Mouse (Mus musculus) heart, embryonic 10.5 days (tissue): ENCODE data around the gene Plekhg6. TPM values are rescaled to one million over a fixed set of nuclear protein-coding genes. Genes with fewer than 3 reads are reported as not detected.

Experiments
- DNase-seq: peaks from one replicate; pipeline ENCODE4 v3.0.0-alpha.2; 2017; ENCODE audit warnings: low spot score
- H3K27ac ChIP-seq: fragments of 300-500 bp; sonication (generic); 2 replicates; pipeline ENCODE4 v1.5.1; 2016; ENCODE audit warnings: mild to moderate bottlenecking
- H3K27me3 ChIP-seq: fragments of 300-500 bp; sonication (generic); 2 replicates; pipeline ENCODE4 v1.6.1; 2016; ENCODE audit warnings: mild to moderate bottlenecking; ENCODE audit not compliant: poor library complexity, insufficient read depth, severe bottlenecking
- H3K36me3 ChIP-seq: fragments of 300-500 bp; sonication (generic); 2 replicates; pipeline ENCODE4 v1.6.1; 2016; ENCODE audit warnings: mild to moderate bottlenecking, moderate library complexity
- H3K4me1 ChIP-seq: fragments of 300-500 bp; sonication (generic); 2 replicates; pipeline ENCODE4 v1.6.1; 2016; ENCODE audit warnings: mild to moderate bottlenecking
- H3K4me3 ChIP-seq: fragments of 300-500 bp; sonication (generic); 2 replicates; pipeline ENCODE4 v1.5.1; 2016; ENCODE audit warnings: mild to moderate bottlenecking, moderate library complexity
- H3K9me3 ChIP-seq: fragments of 300-500 bp; sonication (generic); 2 replicates; pipeline ENCODE4 v1.6.1; 2016; ENCODE audit warnings: mild to moderate bottlenecking, moderate library complexity
- WGBS: fragments of 180-500 bp; shearing (Covaris S2); methylation state at CpG from one replicate; pipeline ENCODE4 v1.1.7; 2016; 5-methylcytosine and 5-hydroxymethylcytosine counted together
- polyA plus RNA-seq: library from polyadenylated mRNA; unstranded; fragments of >200 nt; fragmentation: Nextera tagmentation; extraction: Ambion mirVana; gene quantifications from 2 replicates; pipeline ENCODE4 v1.2.1, GENCODE M21; 2016

Gene Plekhg6
- polyA plus RNA-seq = 0.20 TPM in 1 of 2 replicates, not detected in the other

DNA sequence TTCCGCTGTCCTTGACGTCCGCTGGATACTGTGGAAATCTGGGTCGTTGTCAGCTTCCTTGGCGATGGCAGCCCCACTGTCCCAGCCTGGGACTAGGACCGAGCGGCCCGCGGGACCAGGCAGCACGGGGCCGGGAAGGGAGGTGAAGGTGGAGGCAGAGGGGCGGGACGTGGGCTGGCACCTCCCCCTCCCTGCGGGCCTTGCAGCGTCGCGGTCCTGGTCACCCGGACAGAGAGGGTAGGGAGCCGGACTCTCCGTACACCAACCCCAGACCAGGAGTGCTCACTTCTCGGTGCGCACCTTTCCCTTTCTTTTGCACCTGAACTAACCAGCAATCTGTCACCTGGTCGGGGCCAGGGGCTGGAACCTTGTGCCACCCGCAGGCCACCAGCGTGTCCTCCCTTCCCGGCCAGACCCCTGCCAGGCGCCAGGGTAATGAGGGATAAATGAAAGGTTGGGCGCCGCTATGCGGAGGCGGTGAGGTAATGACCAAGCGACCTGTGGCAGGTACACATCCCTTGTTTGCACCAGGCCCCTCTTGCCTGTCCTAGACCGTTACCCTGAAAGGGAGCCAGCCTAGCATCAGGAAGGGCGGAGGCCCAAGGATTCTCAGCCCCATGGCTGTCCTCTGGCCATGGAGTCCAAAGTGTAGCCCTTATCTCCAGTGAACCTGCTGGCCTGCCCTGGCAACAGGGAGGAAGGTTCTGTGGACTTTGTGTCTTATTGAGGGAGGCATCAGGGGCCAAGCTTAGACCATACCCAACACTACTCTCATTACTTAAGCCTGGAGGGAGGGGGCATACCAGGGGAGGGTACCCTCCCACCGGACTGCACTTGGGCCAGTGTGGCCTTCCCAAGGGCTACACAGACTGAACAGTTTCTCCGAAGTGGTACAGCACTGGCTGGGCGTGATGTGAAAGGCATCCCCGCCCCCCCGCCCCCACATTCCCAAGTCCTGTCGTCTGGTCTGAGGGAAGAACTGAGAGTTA lies at the start of gene Plekhg6:
TSS of gene Plekhg6 (minus strand) at position 422 of the 989 bp plus-strand sequence.
- DNase-seq = no peak
- Histone ChIP-seq H3K27me3 (peaks cover 91% of the 10 kb centered on the region), H3K4me1 (peaks cover 46% of the 10 kb centered on the region), H3K4me3 (peak within 1 kb of the TSS; percentile 52), H3K9me3 (no peaks in the 10 kb centered on the region), H3K36me3 (no peaks in the 10 kb centered on the region), H3K27ac (no peak within 1 kb of the TSS)
- WGBS = 8% methylated on average over 40 of the region's 40 CpGs

DNA sequence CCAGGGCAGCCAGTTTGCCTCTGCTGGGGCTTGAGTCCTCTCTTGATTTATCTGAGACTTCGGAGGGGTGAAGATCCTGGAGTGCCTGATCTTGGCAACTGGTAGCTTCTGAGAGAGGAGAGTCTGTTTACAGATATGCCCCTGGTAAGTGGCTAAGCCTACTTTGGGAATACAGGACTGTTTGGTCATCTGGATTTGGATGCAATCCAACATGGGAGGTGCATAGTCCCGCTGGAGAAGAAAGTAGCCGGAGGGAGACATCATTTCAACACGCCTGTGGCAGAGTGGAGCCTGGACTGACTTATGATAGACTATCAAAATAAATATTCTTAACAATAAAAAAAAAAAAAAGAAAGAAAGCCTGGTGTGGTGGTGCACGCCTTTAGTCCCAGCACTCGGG lies 49.1 kb upstream of the Plekhg6 start:
- Histone ChIP-seq H3K4me1 (peaks cover 43% of the 10 kb centered on the region), H3K4me3 (no peak overlapping the region), H3K9me3 (no peaks in the 10 kb centered on the region), H3K27ac (no peak overlapping the region), H3K27me3 (peaks cover 14% of the 10 kb centered on the region; the same call in 1 of the 2 replicates), H3K36me3 (no peaks in the 10 kb centered on the region)
- DNase-seq = no peak
- WGBS = 74% methylated on average over 6 of the region's 6 CpGs

DNA sequence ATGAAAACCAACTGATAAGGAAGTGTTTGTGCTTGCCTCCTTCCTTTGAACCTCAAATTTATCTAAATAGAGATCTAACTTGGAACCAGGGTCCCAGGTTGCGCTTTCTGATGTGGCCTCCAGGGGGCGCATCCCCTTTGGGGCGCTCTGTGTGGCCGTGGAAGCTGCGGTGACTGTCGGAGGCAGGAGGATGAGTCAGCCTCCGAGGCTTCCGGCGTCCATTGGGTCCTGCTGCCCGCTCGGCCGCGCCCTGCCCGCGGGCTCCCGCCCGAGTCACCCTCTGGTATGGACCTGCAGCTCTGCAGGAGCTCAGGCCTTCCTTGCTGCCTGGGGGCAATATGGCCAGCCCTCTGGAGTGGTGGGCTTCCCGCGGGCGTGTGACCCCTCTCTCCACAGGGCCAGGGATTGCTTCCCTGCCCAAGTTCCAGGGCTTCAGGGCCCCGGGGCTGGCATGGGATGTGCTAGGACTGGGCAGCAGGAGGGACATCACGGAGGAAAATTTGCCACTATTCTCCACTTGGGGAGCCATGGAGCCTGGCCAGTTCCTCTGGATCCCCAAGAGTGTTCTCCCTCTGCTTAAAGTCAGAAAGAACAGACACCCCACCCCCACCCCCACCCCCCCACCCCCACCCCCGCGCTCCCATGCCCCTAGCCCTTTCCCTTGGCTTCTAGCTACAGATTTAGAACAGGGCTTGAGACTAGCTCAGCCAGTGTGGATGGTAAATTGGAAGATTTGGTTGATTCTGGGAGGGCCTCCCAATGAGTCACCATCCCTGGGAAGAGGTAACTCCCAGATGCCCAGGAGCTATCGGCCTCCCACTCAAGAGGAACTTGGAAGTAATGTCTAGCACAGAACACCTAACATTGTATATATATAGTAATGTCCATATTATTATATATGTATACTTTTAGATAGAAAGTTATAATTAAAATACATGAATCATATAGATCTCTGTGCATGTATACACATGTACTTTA lies 46.1 kb upstream of the Plekhg6 start:
- peaks cover 19% of the 10 kb centered on the region; the same call in 1 of the 2 replicates for H3K27me3 ChIP-seq
- 2% methylated on average over 25 of the region's 25 CpGs for WGBS
- DNase-seq = peak; percentile 90
- peaks cover 48% of the 10 kb centered on the region for H3K4me1 ChIP-seq
- no peaks in the 10 kb centered on the region for H3K9me3 ChIP-seq
- H3K36me3 ChIP-seq = no peaks in the 10 kb centered on the region
- peak overlapping the region; percentile 91 for H3K27ac ChIP-seq
- peak overlapping the region; percentile 64 for H3K4me3 ChIP-seq

DNA sequence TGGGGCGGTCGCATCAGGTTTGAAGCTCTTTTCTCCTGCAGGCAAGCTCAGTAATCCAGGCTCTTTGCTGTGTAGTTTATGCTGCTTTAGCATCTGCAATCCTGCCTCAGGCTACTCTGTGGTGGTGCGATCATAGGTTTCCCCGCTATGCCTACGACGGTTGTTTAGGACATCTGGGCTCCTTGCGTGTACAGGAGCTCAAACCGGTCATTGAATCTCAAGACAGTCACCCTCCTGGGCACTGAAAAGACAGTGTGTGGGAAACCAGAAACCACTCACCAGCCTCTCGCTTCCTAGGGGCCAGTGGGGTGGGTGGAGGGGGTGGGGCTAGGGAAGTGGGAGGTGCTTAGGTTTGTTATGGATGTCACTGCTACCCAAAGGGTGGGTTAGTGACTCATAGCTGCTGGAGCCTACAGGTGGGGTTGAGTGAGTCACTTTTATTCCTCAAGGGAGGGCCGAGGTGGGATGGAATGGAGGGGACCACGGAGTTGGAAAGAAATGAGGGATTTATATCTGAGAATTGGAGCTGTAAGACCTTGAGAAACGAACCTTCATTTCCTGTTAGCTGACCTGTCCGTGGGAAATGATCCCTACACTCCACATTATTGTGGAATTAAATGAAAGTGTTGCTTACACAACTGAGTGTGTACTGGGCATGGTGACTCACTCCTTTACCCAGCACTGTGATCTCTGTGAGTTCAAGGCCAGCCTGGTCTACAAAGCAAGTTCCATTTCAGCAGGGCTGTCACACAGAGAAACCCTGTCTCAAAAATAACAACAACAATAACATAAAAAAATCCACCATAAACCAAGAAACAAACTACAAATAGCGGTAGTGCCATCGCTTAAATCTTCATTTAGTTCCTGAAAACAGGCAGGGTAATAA lies 44.9 kb upstream of the Plekhg6 start:
- Histone ChIP-seq H3K9me3 (no peaks in the 10 kb centered on the region), H3K36me3 (no peaks in the 10 kb centered on the region), H3K4me1 (peaks cover 38% of the 10 kb centered on the region), H3K27me3 (peaks cover 13% of the 10 kb centered on the region; the same call in 1 of the 2 replicates), H3K4me3 (no peak overlapping the region), H3K27ac (no peak overlapping the region)
- 52% methylated on average over 15 of the region's 15 CpGs for WGBS
- DNase-seq = no peak

DNA sequence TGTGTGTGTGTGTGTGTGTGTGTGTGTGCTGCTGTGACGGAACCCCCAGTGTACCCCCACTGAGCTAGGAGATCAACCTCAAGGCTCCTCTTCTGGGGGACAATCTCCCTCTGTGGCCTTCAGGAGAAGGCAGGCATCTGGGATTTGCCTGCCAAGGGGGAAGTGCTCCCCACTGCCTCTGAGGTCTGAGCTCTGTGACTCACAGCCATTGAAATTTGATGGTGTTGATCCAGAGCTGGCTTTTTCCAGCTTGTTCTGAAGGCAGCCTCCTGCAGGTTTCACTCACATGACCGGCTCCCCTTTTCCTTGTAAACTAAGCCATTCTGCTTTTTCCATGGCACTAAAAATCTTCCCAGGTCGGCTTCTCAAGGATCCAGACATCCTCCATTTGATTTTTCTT lies 43.6 kb upstream of the Plekhg6 start:
- 71% methylated on average over 3 of the region's 3 CpGs for WGBS
- H3K36me3 ChIP-seq = no peaks in the 10 kb centered on the region
- H3K9me3 ChIP-seq = no peaks in the 10 kb centered on the region
- H3K4me3 ChIP-seq = no peak overlapping the region
- no peak overlapping the region for H3K27ac ChIP-seq
- peaks cover 13% of the 10 kb centered on the region; the same call in 1 of the 2 replicates for H3K27me3 ChIP-seq
- no peak for DNase-seq
- H3K4me1 ChIP-seq = peaks cover 35% of the 10 kb centered on the region

DNA sequence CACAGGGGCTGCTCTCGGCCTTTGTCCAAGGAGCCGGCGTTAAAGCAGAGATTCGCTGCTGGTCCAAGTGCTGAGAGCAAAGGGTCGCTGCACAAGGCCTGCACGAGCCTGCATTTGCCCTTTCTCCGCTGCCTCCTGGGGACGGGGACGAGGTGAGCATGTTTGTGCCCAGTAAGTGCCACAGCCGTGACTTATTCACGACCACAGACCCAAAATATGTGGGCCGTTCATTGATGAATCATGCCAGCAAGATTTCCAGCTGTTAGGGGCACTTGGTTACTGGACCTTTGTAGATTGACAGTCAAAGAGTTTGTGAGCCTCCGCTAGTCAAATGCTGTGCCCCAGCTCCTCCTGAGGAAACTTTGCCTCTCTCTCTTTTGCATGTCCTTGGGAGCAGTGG lies 42.9 kb upstream of the Plekhg6 start:
- no peak for DNase-seq
- no peaks in the 10 kb centered on the region for H3K9me3 ChIP-seq
- H3K4me3 ChIP-seq = no peak overlapping the region
- peaks cover 37% of the 10 kb centered on the region for H3K4me1 ChIP-seq
- WGBS = 58% methylated on average over 13 of the region's 13 CpGs
- no peaks in the 10 kb centered on the region for H3K36me3 ChIP-seq
- H3K27ac ChIP-seq = peak overlapping the region; percentile 47; the same call in 1 of the 2 replicates
- H3K27me3 ChIP-seq = peaks cover 13% of the 10 kb centered on the region; the same call in 1 of the 2 replicates

DNA sequence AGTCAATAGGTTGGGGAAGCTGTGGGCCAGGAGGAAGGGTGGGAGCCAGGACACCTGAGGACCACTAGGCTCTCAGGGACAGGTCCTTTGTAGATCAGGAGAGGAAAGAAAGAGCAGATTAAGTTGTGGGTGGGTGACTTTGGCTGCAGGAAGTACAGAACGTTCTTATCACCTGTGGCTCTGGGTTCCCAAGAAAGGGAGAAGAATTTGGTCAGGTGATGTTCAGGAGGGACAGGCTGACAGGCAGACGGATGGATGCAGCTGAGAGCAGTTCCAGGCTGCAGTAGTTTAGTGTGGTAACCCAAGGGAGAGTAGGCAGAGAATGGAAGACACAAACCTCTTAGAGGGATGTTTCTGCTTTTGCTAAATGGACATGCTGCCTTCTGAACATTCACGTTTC lies 42.5 kb upstream of the Plekhg6 start:
- H3K9me3 ChIP-seq = no peaks in the 10 kb centered on the region
- 39% methylated on average over 3 of the region's 3 CpGs for WGBS
- peak overlapping the region; percentile 45 for H3K4me3 ChIP-seq
- DNase-seq = no peak
- no peaks in the 10 kb centered on the region for H3K36me3 ChIP-seq
- H3K27ac ChIP-seq = peak overlapping the region; percentile 47; the same call in 1 of the 2 replicates
- peaks cover 15% of the 10 kb centered on the region for H3K27me3 ChIP-seq
- peaks cover 37% of the 10 kb centered on the region for H3K4me1 ChIP-seq

DNA sequence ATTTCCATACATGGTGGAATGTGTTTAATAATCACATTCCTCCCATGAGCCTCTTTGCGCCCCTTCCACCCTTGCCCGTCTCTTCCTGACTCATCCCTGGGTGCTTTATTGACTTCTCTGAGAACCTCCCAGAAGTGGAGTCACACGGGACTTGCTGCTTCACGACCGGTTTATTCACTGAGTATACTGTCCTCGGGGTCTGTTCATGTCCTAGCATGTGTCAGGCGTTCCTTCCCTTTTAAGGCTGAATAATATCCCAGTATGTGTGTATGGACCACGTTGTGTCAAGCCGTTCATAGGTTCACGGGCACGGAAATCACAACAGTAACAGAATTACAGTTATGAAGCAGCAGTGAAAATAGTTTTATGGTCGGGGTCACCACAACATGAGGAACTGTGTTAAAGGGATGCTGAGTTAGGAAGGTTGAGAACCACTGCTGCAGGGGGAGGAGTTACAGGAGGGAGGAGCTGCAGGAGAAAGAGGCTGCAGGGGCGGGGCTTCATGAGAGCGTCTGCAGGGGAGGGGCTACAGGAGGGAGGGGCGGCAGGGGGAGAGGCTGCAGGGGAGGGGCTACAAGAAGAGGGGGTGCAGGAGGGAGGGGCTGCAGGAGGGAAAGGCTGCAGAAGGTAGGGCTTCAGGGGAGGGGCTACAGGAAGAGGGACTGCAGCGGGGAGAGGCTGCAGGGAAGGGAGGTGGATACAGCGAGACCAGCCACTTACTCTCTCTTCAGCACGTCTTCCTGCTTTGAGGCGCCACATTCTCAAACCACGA lies 41.6 kb upstream of the Plekhg6 start:
- Histone ChIP-seq H3K9me3 (no peaks in the 10 kb centered on the region), H3K27me3 (peaks cover 21% of the 10 kb centered on the region), H3K4me1 (peaks cover 37% of the 10 kb centered on the region), H3K36me3 (no peaks in the 10 kb centered on the region), H3K27ac (peak overlapping the region; percentile 47; the same call in 1 of the 2 replicates), H3K4me3 (peak overlapping the region; percentile 45)
- WGBS = 28% methylated on average over 19 of the region's 20 CpGs
- DNase-seq = peak; percentile 88

DNA sequence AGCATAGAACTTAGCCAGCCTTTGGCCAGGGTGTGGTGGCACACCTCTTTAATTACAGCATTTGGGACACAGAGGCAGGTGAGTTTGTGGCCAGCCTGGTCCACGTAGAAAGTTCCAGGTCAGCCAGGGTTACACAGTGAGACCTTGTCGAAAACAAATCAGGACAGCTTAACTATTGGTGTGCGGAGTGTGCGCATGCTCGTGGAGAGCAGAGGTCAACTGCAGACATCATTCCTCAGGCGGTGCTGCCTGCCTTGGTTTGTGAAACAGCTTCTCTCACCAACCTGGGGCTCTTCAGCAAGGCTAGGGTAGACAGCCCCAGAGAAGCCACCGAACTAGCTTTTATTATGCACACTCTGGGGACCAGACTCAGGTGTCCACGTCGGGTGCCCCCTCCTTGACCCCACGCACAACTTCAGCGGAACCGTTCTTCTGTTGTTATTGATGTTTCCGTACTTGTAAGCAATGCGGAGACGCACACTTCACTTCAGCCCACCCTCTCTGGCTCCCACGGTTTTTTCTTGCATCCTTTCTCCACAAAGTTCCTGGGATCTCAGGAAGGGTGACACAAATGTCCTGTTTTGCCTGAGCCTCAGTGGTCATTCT lies 40.0 kb upstream of the Plekhg6 start:
- no peak overlapping the region for H3K27ac ChIP-seq
- H3K4me3 ChIP-seq = no peak overlapping the region
- H3K4me1 ChIP-seq = peaks cover 27% of the 10 kb centered on the region
- H3K36me3 ChIP-seq = no peaks in the 10 kb centered on the region
- WGBS = 73% methylated on average over 16 of the region's 16 CpGs
- peaks cover 21% of the 10 kb centered on the region for H3K27me3 ChIP-seq
- no peak for DNase-seq
- no peaks in the 10 kb centered on the region for H3K9me3 ChIP-seq

DNA sequence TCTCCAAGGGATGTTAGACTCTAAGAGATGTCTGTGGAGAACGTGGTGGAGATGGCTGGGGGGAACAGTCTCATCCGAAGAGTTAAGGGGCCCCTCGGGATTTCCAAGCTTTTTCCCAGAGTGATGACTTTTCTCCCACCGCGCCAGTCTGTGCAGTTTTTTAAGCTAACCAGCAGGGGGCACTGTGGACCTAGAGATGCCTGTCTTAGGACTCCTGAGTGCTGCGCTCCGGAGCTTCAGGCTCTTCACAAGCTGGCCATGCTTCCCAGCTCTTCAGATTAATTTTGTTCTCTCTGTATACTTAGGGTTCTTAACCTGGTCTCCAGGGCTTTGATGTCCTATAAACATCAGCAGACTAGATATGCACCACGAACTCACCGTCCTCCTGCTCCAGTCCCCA lies 38.2 kb upstream of the Plekhg6 start:
- DNase-seq = peak; percentile 90
- no peaks in the 10 kb centered on the region for H3K36me3 ChIP-seq
- H3K27ac ChIP-seq = no peak overlapping the region
- H3K27me3 ChIP-seq = peaks cover 8% of the 10 kb centered on the region
- WGBS = 15% methylated on average over 9 of the region's 9 CpGs
- H3K4me1 ChIP-seq = peaks cover 18% of the 10 kb centered on the region
- H3K4me3 ChIP-seq = no peak overlapping the region
- no peaks in the 10 kb centered on the region for H3K9me3 ChIP-seq

DNA sequence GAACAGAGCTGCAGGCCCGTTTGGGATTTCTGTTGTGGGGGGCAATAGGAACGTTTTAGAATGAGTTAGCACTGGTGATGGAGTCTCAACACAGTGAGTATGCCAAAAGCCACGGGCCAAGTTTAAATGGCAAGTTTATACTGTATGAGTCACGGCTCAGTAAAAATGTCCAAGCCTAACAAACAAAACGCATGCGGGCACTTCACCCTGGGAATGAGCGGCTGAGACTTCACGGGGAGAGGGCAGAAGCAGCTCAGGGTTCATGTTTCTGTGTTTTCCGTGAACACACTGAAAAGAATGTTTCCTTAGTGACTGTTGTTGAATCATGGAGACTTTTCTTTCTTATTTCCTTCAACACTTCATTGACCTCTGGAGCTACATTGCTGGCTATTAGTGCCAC lies 32.7 kb upstream of the Plekhg6 start:
- Histone ChIP-seq H3K4me3 (no peak overlapping the region), H3K4me1 (no peaks in the 10 kb centered on the region; the same call in 1 of the 2 replicates), H3K27me3 (peaks cover 8% of the 10 kb centered on the region), H3K9me3 (no peaks in the 10 kb centered on the region), H3K36me3 (no peaks in the 10 kb centered on the region), H3K27ac (no peak overlapping the region)
- no peak for DNase-seq
- WGBS = 80% methylated on average over 9 of the region's 9 CpGs
